Mouse (Mus musculus) left cerebral cortex, adult 8-10 months (tissue): ENCODE measurements around the gene Hist1h2ah. TPM values are rescaled to one million over a fixed set of nuclear protein-coding genes. Genes with fewer than 3 reads are reported as not detected.

Source experiments
- DNase-seq, 2 experiments: peaks; one replicate each; pipeline ENCODE4 v3.0.0; 2022; ENCODE audit warnings: low spot score in 2 of 2
- total RNA-seq, 4 experiments: library from RNA; stranded (reverse); gene quantifications; 2 replicates each; pipeline ENCODE4 v1.2.4; 2022

Hist1h2ah gene
- total RNA-seq, 4 experiments from 2014 or later, result 15.3 to 27.1 (median 22.8) TPM; not detected in 1

DNA sequence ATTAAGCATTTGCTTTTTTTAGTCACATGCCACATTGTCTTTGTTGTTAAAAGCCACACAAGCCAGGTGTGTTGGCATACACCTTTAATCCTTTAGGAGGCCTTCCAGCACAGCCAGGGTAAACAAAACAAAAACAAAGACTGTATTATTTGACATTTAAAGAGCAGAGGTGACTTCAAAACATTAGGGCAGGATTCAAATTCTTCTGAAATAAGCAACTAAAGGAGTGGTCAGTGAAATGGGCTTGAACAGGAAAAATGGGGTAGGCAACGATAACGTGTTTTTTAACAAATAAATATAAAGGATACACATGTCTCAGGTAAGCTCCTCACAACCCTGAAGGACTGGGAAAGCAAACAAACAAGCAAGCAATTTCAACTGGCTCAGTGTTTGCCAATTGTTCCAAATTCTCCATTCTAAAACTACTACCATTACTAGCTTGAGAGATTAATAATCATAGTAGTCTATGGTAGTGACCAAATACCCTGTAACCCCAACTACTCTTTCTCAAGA is 4.6 kb upstream of the Hist1h2ah start:
- DNase-seq, result no peak

- DNase-seq, result no peak
These were observed 4.0 kb upstream of the Hist1h2ah start for GRCm38 (mm10) chr13:22039364-22039763.

GRCm38 (mm10) chr13:22037415-22037814 is 2.0 kb upstream of the Hist1h2ah start:
- DNase-seq, result no peak

DNA sequence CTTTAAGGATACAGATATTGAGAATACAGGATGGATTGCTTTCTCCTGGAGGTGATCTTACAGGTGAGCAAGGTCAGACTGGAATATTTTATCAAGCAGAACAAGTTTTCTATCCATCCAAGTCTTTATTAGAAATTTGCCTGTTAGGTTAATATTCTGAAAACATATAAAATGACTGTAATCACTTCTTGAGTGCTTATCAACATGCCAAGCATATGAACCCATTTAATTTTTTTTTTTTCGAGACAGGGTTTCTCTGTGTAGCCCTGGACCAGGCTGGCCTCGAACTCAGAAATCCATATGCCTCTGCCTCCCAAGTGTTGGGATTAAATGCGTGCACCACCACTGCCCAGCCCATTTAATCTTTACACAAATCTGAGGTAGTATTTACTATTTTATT is 1.6 kb upstream of the Hist1h2ah start:
- DNase-seq, result no peak

DNA sequence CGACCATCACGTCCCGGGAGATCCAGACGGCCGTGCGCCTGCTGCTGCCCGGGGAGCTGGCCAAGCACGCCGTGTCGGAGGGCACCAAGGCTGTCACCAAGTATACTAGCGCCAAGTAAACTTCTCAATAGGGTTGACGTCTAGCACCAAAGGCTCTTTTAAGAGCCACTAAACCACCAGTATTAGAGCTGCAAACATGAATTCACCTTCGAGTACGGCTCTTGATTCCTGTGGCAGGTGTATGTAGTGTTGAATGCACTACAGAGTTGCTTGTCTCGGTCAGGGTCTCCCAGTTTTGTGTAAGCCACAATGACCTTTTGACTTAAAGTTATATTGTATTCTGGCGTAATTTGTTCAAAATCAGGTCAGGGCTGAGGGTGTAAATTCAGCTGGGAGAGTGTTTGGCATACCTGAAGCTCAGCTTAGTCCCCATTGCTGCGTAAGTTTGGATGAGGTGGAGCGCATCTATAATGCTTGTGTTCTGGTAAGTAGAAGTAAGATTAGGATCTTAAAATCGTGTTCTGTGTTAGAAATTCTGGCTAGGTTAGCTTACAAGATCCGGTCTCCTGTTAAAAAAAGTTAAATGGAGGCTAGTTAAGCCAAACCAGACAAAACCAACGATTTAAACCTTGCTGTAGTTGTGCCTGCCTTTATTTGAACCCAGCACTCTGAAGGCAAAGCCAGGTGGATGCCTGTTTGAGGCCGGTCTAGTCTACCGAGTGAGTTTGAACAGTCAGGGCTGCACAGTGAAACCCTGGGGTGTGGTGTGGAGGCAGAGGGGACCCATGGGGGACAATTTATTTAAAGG is 985 bp upstream of the Hist1h2ah start:
- DNase-seq, result no peak

DNA sequence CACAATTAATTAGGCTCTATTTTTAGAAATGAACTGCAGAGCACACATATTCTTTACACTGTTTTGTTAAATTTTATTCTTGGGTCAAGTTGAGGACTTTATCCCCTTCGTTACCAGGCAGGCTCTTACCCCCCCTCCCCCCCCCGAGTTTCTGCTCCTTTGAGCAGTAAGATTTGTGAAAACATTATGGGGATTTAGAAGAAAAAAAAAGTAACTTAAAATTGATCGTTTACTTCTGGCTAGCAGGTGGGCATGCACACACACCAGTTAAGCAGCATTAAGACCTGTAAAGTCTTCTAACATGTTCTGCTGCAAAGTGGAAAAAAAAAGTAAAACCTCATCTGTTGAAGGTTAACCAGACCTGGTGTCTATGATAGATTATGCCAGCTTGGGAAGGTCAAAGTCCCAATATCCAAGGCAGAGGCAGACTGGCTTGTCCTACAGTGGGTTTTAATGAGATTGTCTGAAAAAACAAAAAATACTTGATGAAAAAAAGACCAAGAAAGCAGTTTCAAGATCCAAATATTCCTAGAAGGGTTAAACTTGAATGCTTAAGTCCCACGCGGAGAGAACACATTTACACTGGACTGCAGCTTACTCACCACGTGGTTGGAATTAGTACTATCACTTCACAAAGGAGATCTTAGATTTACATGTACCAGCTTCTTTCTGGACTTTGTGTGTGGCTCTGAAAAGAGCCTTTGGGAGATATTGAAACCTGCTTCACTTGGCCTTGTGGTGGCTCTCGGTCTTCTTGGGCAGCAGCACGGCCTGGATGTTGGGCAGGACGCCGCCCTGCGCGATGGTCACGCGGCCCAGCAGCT is 713 bp downstream of the Hist1h2ah start:
- DNase-seq, result no peak

DNA sequence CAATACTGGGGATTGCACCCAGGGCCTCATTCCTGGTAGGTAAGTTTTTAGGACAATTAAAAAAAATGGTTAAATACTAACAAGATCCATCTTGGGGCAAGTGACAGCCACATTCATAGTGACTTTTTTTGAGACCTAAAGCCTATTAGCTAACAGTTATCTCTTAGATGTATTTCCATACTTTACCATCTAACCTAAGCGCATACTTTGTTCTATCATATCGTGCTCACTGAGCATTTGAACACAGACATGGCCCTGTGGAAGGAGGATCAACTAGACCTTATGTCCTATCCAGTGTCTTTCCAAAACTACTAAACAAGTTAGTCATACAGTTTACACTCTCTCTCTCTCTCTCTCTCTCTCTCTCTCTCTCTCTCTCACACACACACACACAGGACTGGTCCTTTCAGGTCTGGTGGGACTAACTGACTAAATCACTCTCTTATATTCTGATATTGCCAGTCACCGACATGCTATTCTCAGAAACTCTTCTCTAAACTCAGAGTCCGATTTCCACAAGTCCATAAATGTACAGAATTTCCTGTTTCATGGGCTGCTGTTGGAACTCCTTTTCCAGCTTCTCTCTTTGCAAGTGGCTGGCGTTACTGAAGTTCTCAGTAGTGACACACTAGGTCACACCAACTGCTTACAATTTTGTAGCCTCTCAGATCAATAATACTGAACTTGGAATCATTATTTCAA is 1.5 kb downstream of the Hist1h2ah start:
- no peak for DNase-seq

GRCm38 (mm10) chr13:22030493-22030892 is 4.9 kb downstream of the Hist1h2ah start:
- DNase-seq, result no peak

DNA sequence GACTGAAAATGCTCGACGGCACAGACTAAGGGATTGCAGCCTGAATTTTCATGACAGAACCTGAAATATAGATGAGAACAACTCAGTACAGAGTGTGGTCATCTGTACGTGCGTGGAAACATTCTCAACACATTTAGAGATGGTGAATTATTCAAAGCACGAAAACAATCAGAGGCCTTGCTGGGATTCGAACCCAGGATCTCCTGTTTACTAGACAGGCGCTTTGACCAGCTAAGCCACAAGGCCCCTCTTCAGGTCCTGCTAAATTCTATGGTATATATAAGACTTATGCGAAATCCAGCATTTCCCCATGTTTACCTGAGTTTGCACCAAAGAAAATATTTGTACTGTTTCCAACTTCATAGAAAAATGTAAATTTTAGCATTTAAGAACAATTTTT is 5.4 kb downstream of the Hist1h2ah start:
- DNase-seq, result no peak

- DNase-seq, result peak; percentile 83 to 95
These were observed 6.5 kb downstream of the Hist1h2ah start for GRCm38 (mm10) chr13:22028673-22029460.

GRCm38 (mm10) chr13:22026058-22027031 is 9.0 kb downstream of the Hist1h2ah start:
- peak; percentile 48 to 96 for DNase-seq

DNA sequence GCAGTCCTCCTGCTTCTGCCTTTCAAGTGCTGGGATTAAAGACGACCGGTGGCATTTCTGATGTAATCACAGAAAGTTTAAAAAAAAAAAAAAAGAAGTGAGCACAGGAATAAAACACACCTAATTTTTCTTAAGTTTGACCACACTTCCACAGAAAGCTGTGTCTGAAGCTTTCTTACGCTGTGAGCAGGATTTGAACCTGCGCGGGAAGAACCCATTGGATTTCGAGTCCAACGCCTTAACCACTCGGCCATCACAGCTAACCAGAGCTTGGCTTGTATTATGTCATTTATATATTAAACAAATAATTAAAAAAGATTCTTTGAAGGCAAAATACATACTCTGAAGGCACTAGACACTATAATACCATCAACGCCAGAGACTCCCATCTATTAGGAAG is 13.1 kb downstream of the Hist1h2ah start:
- DNase-seq, result peak in 1 of 2 experiments; percentile 48

GRCm38 (mm10) chr13:22021581-22021980 is 13.8 kb downstream of the Hist1h2ah start:
- DNase-seq, result no peak

DNA sequence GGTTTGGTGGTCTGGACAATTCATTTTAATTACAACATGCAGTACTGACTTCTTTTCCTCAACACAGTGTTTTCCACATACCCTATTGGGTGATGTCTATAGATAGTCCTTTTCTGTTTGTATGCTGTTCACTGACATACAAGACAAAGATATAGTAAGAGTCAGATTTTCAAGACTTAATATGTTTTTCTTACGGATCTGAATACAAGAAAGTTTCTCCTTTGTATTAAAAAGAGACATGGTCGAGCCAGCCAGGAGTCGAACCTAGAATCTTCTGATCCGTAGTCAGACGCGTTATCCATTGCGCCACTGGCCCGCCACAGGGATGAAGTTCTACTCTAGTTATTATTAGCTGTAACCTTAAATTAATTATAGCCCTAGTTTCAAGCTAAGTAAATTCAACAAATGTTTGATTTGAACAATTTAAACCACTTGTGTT is 14.4 kb downstream of the Hist1h2ah start:
- DNase-seq, result no peak

- DNase-seq, result no peak
These were observed 15.2 kb downstream of the Hist1h2ah start for GRCm38 (mm10) chr13:22019934-22020835.

GRCm38 (mm10) chr13:22015479-22016450 is 19.6 kb downstream of the Hist1h2ah start:
- peak; percentile 43 to 56 for DNase-seq

DNA sequence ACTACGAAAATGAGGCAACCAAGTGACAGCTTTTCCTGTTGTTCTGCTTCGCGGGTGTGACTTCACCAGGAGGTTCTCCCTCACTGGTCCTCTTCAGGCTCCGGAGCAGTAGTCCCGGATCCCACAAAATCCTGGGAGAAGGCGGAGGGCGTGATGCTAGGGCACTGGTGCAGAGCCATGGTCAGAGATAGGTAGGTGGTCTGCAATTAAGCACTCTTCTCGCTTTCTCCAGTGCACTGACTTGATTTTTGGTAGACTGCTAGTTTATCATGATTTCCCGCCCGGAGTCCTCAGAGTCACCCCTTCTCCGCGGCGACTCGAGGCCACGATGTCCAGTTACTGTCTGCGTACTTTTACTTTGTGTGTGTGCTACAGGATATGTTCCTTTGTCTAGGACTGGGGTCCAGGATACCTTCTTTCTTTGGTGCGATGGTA is 20.9 kb downstream of the Hist1h2ah start:
- DNase-seq, result no peak
